Mouse (Mus musculus) MEL (cell line): Measurements from ENCODE around the gene Nlrp4a.
"Not testable (repeated sequence)": the region's sequence is repeated elsewhere in the genome, so short reads cannot be mapped to it uniquely, and the experiment has no call there.

Experiments
- CTCF ChIP-seq, 3 experiments: IDR thresholded peaks in 2 of 3; conservative IDR thresholded peaks in 1 of 3; 2 replicates each; pipeline ENCODE4 v1.5.1; 2011 to 2012; ENCODE audit warnings: low read length in 3 of 3, low read depth in 2 of 3, mild to moderate bottlenecking in 2 of 3, improper control_type of control experiment in 1 of 3, inconsistent platforms in 1 of 3, mixed read lengths in 1 of 3, moderate library complexity in 1 of 3; ENCODE audit not compliant: control insufficient read depth in 1 of 3, insufficient read depth in 1 of 3, poor library complexity in 1 of 3, severe bottlenecking in 1 of 3
- MAZ ChIP-seq: IDR thresholded peaks from 2 replicates; pipeline ENCODE4 v1.6.1; 2012; ENCODE audit warnings: low read depth, mild to moderate bottlenecking, inconsistent platforms, low read length, improper control_type of control experiment

DNA sequence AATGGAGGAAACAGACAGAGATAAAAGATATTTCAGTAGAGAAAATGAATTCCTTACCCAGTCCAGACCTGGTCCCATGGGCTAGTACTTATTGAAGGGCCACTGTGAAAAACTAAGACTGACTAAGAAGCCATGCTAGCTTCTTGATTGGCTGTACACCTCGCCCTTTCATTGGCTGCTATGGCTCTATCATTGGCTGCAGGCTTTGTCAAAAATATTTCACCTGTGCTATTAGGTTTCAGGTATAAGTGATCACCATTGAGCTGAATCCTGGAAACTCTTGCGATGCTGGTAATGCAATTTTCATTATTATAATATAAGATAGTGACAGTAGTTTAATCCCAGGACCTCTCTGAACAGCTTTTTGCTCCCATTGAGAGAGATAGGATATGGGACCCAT is 31.3 kb upstream of the Nlrp4a start, which contains the start of gene Nlrp9c:
- TF ChIP-seq CTCF (IDR thresholded peaks at IDR 0.05 in 2 of 3, conservative IDR thresholded peaks at IDR 0.05 in 1 of 3; ENCODE audit: control insufficient read depth in 1 of 3, insufficient read depth in 1 of 3, low read depth in 2 of 3, low read length in 3 of 3, poor library complexity in 1 of 3, severe bottlenecking in 1 of 3); MAZ: not testable (repeated sequence)
